Mouse (Mus musculus) cortical plate, adult 2 months (tissue): ENCODE data around the gene Arhgap17.

Experiments
- CTCF ChIP-seq: fragments of 200-500 bp; IDR thresholded peaks from 2 replicates; pipeline ENCODE4 v1.5.1; 2011; ENCODE audit warnings: mild to moderate bottlenecking, control low read depth, low read length; ENCODE audit not compliant: insufficient read depth; ENCODE audit errors: extremely low read depth
- POLR2A ChIP-seq: fragments of 200-500 bp; IDR thresholded peaks from 2 replicates; pipeline ENCODE4 v1.6.1; 2011; ENCODE audit warnings: mild to moderate bottlenecking, low read length, control low read depth; ENCODE audit not compliant: insufficient read depth; ENCODE audit errors: extremely low read depth

GRCm38 (mm10) chr7:123404198-123404597, 34.5 kb upstream of the Arhgap17 start:
- TF ChIP-seq CTCF (no peak), POLR2A (no peak)
